Mouse (Mus musculus) mouse trophoblast stem cell (cell line): Measurements from ENCODE around the gene 5330417H12Rik.

Experiments
- in situ Hi-C, 2 experiments: fragments of 300-500 bp; cut with MseI, MboI; formaldehyde crosslinking; loops; 2 replicates in 1 of 2; 3 replicates in 1 of 2; pipeline ENCODE4 v1.15.1; 2025

5330417H12Rik gene

DNA sequence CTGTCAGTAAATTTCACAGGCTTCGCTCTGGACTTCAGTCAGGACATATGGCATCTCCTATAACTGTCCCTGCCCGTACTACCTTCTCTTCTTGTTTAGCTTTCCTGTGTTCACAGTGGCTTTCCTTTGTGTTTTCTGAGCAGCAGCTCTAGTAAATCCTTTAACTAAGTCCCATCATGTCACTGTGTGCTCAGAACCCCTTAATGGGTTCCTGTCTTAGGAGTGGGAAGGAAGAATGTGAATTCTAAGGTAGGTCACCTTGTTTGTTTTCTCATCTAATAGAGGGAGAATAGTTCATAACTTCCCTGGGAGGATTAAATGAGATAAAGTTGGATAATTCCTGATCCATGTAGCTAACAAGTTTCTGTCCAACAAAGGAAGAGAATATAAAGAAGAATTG lies at the start of gene 5330417H12Rik:
Gene 5330417H12Rik, minus strand, starts transcription at position 101 of the 400 bp plus-strand sequence.
- in situ Hi-C loops: no loop called here

DNA sequence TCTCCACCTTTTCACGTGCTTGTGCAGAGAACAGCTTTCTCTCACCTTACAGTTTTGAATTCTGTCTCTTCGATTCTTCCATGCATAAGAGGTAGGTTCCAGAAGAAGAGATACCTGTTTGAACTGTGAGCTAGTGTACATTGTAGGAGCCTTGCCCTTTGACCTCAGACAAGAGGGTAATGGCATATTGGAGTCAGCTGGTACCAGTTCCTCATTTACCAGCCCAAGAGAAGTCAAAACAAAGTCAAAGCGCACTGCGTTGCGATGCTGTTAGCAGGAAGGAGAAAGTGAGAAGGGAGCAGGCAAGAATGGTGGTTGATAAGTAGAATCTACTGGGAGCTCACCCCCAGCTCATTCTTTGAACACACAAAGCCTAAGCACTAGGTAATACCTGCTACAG lies 43.6 kb upstream of the 5330417H12Rik start:
- in situ Hi-C loops: no loop called here

DNA sequence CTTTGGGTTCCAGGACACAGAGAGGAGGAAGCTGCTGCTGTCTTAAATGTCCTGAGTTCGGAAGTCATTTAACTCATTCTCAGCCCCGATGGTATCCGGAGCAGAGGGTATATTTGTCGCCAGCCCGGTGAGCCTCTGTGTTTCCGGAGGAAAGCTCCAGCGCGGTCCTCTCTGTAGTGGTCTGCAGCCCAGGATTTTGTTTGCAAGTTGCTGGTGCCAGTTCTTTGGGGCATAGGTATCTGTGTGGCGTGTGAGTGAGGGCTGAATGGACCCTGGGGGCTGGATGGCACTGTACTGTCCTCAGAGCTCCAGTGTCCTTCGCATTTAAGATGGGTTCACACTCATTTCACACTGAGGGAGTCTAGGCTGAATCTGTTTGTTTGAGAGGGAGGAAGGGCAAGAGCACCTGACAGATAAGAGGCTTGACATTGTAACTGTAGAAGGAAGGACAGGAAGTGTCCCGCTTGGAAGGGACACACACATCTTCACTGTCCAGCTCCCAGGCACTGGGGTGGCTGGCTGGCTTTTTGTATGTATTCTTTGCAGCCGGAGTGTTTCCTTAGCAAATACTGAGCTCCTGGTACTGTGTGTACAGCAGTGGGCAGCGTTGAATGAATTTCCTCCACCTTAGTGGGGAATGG lies 41.4 kb upstream of the 5330417H12Rik start:
- in situ Hi-C loops: no loop called here

DNA sequence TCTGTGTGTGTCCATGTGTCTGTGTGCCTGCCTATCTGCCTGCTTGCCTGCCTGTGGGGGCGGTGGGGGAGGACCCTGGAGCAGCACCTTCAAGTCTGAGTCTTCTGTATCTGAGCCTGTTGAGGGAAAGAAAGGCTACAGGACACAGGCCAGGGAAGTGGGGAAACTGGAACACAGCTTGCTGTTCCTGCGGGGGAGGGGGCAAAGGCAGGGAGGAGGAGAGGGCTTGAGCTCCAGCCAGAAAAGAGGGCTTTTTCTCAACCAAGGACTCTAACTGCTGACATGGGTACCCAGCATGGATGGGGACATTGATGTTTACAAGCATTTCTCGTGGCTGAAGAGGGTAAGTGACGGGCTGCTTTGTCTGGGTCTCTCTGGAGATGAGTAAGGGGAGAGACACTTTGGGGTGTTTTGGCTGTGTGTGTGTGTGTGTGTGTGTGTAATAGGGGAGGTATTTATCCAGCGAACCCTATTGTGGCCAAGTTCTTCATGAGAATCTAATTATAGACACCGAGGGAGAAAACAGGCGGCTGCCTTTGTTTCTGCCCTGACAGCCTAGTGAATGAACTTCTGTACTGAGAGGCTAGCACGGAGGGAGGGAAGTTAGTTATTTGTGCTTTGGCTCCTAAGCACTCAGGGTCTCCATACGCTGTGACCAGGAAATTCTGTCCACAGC lies 40.8 kb upstream of the 5330417H12Rik start:
- in situ Hi-C loops: no loop called here

DNA sequence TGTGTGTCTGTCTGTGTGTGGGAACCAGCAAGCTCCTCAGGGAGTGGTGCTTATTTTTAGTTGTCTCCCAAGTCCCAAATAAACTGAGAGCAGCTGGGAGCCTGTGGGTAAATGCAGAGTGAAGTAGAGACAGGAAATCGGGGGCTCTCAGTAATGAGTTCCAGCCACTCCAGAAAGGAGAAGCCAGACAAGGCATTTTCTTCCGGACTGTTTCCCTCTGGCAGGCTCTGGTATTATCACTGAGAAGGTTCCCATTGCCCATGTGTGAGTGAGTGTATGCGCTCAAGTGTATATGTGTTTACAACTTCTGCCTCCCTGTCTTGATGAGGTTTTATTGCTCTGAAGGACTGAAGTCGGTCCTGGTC lies 40.2 kb upstream of the 5330417H12Rik start:
- in situ Hi-C loops: no loop called here

DNA sequence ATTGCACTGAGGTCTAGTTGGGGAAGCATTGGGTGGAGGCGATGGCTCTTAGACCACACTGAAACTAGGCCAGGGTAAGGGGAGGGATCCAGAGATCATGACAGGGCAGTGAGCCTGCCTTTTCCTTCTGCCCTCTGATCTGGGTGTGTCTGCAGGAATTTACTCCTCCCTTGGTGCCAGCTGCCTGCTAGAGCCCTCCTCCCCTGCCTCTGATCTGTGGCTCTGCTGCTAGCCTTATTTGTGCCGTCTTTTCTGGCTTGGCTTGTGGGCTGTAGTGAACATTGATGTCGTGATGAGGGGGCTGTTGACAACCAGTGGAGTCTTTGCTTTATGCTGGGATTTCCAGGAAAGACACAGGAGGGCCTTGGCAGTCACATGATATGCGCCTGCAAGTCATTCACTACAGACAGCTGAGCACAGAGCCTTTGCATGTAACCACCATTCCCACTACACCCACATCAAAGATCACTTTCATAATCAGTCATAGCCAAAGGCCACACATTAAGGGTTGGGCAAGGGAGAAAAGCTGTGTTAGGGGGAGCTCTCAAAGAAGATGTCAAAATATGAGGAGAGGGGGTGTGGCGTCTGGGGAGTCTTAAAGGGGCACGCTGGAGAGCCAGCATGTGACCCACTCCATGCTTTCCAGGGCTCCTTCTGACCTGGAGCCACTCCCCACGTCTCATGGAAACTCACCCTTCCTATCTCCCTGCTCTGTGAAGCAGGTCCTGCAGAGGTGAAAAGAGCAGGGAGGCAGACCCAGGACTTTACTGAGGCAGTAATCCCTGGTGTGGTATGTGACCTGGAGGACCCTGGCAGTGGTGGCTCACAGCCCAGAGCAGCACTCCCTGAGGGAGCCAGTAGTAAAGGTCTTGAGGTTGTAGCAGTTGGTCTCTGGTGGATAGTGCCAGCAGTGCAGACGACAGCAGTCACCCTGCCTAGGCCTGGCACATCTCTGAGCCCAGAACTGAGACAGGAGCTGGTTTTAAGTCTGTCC lies 39.4 kb upstream of the 5330417H12Rik start:
- in situ Hi-C loops: loop anchor here (5.0 kb wide), 1 partner anchor 43 kb away; no protein-coding TSS in a partner anchor

DNA sequence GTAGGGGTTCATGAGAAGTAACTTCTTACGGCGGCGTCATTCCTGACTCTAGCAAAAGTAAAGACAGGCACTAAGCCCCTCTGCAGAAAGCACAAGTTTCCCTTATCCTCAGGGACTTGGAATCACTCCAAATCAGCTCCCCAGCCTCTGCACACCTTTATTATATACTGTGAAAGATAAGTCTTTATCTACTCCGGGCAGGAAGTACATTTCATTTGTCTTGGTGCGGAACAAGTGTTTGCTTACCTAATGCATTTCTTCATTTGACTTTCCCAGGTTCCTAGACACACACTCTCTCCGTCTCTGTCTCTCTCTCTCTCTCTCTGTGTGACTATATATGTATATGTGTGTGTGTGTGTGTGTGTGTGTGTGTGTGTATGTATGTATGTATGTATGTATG lies 38.7 kb upstream of the 5330417H12Rik start:
- in situ Hi-C loops: loop anchor here (5.0 kb wide), 1 partner anchor 44 kb away; no protein-coding TSS in a partner anchor

DNA sequence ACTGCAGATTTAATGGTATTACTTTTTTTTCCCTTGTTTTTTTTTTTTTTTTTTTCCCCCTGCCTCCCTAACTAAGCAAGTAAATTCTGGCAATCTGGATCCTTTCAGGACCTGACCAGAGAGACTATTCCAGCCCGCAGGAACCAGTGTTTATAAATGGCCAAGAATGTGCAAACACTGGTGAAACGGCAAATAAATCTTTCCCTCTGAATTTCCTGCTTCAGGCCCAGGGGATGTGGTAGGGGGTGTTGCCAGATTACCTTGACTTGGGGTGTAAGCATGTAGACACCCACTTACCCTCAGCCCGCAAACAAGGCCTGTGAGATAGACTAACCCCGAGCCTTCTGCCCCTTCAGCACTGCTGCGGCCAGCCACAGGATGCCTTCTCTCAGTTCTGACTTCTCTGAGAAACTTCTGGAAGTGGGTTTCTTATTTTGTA lies 36.9 kb upstream of the 5330417H12Rik start:
- in situ Hi-C loops: loop anchor here (5.0 kb wide), 1 partner anchor 45 kb away; no protein-coding TSS in a partner anchor

DNA sequence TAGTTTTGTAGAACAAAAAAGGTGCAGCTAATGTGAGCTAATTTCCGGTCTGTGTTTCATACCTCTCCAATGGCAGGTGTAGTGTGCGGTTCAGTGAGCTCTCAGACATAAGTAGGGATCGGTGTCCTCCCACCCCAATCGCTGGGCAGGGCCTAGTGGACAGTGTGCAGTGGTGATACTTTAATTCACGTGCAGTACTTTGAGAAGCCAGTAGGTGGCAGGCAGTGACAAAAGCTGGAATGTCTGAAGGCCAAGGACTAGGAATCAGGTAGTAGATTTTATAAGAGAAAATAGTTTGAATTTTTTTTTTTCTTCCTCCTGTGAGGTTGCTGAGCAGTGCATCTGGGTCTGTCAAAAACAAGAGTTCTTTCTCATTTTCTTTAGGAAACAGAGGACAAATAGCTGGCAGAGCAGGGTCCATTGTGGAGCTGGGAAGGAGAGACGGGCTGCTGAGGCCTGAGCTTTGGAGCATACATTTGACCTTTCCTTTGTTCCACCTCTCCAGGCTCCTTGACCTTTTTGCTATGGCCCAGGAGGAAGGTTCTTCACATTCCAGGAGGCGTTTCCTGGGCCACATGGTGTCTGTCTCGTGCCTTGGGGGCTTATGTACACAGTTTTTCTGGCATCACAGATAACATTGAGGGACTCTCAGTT lies 36.4 kb upstream of the 5330417H12Rik start:
- in situ Hi-C loops: loop anchor here (5.0 kb wide), 1 partner anchor 46 kb away; no protein-coding TSS in a partner anchor

DNA sequence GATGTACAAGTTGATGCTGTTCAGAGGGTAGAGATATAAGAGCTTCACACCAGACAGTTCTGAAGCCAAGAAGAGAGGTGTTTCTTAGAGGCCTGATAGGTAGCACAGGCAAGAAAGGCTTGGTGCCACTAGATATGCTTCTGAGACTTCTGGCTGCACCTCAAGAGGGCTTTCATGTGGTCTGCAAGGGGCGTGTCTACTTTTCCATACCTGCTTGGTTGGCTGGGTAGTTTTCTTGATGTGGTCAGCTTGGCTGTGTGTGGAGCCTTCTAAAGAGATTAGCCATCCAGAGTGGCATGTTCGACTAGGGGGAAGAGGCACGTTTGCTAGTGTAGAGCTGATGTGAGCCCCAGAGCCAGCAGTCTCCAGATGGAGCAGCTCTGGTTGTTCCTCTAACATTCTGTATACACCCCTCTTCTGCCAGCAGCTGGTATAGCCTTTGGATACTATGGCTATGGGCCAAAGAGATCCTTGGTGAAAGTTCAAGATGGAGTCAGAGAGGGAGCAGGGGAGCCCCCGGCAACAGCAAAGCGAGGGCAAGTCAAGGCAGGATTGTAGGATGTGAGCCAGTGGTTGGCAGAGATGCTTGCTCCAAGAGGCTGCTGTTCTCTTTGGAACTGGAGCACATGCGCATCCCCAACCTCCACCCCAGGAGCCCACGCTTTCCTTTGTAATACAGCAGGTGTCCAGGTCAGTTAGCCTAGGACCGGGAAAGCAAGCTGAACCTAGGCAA lies 34.4 kb upstream of the 5330417H12Rik start:
- in situ Hi-C loops: no loop called here

DNA sequence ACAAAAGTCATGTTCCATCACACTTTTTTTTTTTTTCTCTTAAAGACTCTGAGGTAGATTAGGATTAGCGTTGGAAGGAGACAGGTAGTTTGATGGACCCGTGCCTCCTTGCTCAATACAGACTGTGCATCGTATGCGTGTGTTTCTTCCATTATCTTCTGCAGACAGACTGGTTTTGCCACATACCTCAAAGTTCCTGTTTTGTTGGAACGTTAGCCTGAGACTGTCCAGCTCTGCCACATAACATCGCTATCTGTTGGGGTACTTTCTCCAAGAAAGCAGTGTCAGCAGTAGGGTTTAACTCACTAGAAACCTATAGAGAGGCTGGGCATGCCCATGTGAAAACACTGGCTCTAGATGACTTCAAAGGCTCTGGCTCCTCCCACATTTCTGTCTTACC lies 31.5 kb upstream of the 5330417H12Rik start:
- in situ Hi-C loops: no loop called here

DNA sequence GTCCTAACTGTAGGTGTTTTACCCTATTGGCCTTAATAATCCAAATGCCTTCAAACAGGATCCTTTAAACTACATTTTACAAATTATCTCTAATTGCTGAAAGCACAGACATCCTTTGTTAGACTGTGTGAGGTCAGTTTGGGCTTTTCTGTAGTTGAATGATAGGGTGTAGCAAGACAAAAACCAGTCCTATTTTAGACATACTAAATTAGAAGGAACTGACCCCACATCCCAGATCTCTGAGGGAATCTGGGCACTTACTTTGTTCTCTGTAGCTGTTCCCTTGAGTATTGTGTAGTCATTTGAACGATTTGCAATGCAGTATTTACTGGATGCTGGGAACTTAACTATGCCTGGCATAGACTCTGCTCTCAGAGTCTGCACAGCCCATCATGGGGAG lies 26.9 kb upstream of the 5330417H12Rik start:
- in situ Hi-C loops: no loop called here

DNA sequence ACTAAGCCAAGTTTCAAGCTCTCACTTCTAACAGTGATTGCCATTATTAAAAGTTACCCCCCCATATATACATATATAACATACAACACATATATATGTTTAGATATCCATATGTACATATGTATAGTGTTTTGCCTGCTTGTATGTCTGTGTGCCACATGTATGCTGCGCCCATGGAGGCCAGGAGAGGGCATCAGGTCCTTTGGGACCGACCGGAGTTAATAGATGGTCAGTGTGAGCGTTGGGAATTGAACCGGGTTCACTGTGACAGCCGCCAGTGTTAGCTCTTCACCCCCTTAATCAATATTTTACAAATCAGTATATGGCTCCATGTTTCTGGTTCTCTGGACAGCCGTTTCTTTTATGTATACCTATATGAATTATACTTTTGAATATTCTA lies 25.0 kb upstream of the 5330417H12Rik start:
- in situ Hi-C loops: no loop called here

DNA sequence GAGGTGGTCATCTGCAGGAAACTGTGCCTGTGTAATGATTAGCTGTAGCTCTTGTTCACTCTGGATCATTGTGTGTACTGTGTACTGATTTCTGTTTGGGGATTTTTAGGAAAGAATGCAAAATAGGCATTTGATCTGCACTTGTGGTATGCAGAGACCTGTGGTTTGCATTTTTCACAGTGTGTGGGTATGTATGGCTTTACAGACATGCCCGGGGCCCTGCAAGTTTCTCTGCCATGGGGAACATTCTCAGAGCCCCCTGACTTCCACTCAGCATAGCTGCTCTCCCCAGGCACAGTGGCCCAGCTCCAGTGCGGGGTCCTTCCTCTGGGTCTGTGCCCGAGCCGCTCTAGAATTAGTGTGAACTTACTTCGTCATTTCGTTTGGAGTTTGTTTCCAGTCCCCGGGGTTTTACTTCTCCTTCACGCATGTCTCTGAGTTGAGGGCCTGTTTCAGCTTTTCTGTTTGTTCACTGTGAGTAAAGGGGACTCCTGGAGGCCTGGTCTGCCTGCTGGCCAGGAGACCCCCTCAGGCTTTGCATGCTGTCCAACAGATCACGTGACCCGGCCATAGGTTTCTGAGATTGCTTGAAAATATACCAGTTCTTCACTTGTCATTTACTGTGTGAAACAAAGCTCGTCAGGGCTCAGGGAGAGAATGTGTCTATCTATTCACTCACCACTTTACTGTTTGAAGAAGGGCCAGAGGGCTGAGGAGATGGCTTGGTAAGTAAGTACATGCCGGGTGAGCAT lies 24.2 kb upstream of the 5330417H12Rik start:
- in situ Hi-C loops: no loop called here

DNA sequence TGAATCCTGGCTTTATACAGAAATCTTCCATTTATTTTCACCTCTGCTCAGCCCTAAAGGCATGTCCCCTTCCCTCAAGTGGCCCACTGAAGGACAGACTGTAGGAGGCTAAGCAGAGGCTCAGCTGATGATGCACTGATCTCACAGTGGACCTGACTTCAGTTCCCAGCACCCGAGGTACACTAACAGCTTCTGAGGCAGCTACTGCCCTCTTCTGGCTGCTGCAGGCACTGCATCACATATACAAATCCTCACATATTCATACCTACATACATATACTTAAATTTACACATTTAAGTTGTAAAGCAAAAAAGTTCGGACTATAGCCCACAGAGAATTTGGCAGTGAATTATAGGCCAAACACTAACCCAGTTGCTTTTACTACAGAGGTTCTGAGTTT lies 20.0 kb upstream of the 5330417H12Rik start:
- in situ Hi-C loops: no loop called here

DNA sequence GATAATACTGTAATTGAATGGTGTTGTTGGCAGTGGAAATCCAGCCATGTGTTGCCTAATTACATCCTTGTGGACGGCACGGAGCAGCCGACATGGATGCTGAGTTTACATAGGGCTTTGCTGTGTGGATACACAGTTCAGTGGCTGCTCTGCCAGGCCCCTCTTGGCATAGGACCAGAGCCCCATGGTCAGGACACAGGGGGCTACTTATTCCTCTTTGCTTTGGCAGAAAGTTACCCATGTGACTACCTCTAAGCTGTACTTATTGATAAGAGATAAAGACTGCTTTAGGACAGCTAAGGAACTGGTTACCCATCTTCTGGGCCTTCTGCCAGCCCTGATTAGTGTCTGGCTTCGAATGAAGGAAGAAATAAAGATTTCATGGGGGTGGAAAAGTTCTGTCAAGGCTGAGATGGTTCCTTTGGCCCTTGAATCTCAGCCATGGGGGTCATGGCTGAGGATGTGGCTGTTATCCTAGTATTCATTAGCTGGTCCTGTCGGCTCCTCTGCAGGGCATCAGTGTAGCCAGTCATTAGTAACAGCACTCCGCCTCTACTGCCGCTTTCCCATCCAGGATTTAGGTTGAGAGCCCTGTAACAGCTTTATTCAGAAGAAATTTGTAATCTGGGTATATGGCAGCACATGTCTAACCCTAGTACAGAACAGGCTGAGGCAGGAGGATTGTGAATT lies 17.8 kb upstream of the 5330417H12Rik start:
- in situ Hi-C loops: no loop called here

DNA sequence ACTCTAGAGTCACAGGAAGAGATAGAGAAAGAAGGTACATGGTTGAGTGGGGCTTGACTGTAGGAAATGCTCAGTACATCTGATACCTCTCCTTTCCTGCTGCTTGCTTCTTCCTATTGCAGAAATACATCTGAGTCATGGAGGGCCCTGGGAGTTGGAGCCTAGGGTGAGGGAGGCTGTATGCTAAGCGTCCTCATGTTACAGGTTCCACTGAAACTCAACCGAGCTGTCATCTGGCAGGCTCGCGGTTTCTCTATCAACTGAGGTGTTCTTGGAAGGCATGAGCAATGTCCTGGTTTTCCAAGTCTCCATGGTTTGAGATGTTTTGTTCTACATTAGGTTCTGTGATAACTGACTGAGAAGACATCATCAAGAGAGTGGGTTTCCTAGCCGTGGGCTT lies 13.1 kb upstream of the 5330417H12Rik start:
- in situ Hi-C loops: no loop called here

DNA sequence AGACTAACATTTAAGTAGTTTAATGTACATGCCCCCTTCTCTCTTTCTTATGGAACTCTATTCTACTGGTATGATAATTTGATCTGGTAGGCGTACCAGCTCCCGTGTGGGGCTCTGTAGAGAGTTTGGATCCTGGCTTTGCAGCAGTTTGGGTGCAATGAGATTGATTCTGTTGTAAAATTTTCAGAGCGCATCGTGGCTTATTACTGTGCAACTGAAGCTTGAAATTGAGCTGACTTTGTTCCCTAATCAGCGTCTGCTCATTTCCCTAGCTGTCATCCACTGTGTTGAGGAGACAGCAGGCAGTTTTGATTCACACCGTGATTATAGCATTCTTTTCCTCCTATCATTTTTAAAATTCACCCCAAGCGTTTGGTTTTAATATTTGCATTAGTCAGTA lies 12.4 kb upstream of the 5330417H12Rik start:
- in situ Hi-C loops: no loop called here

DNA sequence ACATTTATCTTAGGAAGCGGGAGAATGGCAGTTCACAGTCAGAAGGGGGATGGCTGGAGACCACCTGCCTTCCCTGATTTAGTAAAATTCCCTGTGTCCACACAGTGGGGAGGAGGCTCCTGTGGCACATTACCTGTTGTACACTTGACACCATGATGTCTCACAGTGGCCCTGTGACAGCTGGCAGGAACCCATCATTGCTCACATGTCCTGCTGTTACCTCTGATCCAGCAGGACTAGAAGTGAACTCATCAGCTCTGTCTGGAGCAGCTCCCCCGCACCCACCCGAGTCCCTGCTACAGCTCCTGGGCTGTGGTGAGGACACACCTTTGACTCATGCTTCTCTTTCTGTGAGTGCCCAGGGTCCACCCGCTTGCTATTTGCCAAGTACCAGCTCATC lies 8.2 kb upstream of the 5330417H12Rik start:
- in situ Hi-C loops: no loop called here

DNA sequence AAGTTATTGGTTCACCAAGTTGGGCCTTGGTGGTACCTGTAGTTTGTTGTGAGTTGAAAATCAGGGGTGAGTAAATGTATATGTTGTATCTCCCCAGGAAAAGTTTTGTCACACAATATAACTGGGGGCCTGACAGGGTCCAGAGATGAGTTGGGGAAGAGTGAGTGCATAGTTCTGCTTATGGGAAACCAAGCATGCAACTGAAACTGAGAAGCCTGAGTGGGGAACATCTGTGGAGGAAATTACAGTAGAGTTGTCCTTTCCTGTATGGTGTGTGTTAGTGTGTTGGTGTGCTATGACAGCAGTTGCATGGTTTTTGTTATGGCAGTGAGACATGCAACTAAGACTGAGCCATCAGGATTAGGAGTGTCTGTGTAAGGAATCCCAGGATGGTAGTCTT lies 3.4 kb upstream of the 5330417H12Rik start:
- in situ Hi-C loops: no loop called here
